Mouse (Mus musculus) 3T3-L1 (cell line): ENCODE measurements at regions not wholly inside any gene's neighbourhood (a gene's known extent, or its start where the extent isn't known, plus 50 kb on each side); places are given as distances from the start of the nearest gene placed in this dataset.

Experiments
- DNase-seq: peaks from one replicate; pipeline ENCODE4 v3.0.0-alpha.2; 2015; ENCODE audit warnings: low read depth, low spot score

GRCm38 (mm10) chr14:33797551-33798303 lies 125.7 kb upstream of the Gdf10 start:
- DNase-seq: no peak

GRCm38 (mm10) chr14:33804321-33804720 lies 119.1 kb upstream of the Gdf10 start:
- DNase-seq: no peak

- DNase-seq: no peak
Measured at GRCm38 (mm10) chr14:33804721-33805120, 118.7 kb upstream of the Gdf10 start.

- no peak for DNase-seq
Measured at GRCm38 (mm10) chr14:33807196-33807595, 116.2 kb upstream of the Gdf10 start.

GRCm38 (mm10) chr14:33808593-33809265 lies 114.7 kb upstream of the Gdf10 start:
- peak; percentile 1 for DNase-seq

- no peak for DNase-seq
Measured at GRCm38 (mm10) chr14:33810584-33810983, 112.8 kb upstream of the Gdf10 start.

- DNase-seq: no peak
Measured at GRCm38 (mm10) chr14:33811241-33811640, 112.1 kb upstream of the Gdf10 start.

- no peak for DNase-seq
Measured at GRCm38 (mm10) chr14:33812266-33812665, 111.1 kb upstream of the Gdf10 start.

GRCm38 (mm10) chr14:33812772-33813171 lies 110.6 kb upstream of the Gdf10 start:
- DNase-seq: no peak

GRCm38 (mm10) chr14:33813274-33813673 lies 110.1 kb upstream of the Gdf10 start:
- DNase-seq: no peak

GRCm38 (mm10) chr14:33814107-33814506 lies 109.3 kb upstream of the Gdf10 start:
- DNase-seq: no peak

GRCm38 (mm10) chr14:33814599-33814998 lies 108.8 kb upstream of the Gdf10 start:
- DNase-seq: no peak

GRCm38 (mm10) chr14:33820541-33821260 lies 102.7 kb upstream of the Gdf10 start:
- no peak for DNase-seq

GRCm38 (mm10) chr14:33821436-33821835 lies 102.0 kb upstream of the Gdf10 start:
- no peak for DNase-seq

GRCm38 (mm10) chr14:33824421-33824874 lies 98.9 kb upstream of the Gdf10 start:
- no peak for DNase-seq

GRCm38 (mm10) chr14:33826003-33826644 lies 97.3 kb upstream of the Gdf10 start:
- DNase-seq: no peak

GRCm38 (mm10) chr14:33832650-33833319 lies 90.6 kb upstream of the Gdf10 start:
- DNase-seq: peak; percentile 26

GRCm38 (mm10) chr14:33836341-33836740 lies 87.0 kb upstream of the Gdf10 start:
- no peak for DNase-seq

- DNase-seq: peak; percentile 1
Measured at GRCm38 (mm10) chr14:33841821-33842220, 81.6 kb upstream of the Gdf10 start.

GRCm38 (mm10) chr14:33853499-33853898 lies 69.9 kb upstream of the Gdf10 start:
- DNase-seq: no peak

- no peak for DNase-seq
Measured at GRCm38 (mm10) chr14:33854181-33854580, 69.2 kb upstream of the Gdf10 start.
